In the genomic region with DNA sequence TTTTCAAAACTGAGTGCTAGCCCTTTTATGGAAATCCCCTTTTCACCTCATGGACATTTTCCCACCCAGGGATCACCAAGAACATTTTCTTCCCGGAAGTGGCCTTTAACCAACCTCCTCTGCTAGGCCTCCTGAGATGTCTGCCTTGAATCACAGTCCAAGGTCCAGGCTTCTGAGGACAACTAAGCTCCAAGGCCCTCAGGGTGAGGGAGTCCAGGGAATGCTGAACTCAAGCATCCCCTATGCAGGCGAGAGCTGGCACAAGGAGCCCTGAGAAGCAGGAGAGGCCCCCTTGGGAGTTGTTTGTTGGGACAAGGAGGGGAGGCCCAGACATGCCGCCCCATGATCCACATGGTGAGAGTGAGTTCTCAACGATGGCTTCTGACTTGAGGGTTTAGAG, we compare ENCODE assay signal across 28 mouse cellular contexts. TPM values are rescaled to one million over a fixed set of nuclear protein-coding genes. Genes with fewer than 3 reads are reported as not detected.
A peak's percentile ranks its signal among the peaks of the same experiment; 100 is the strongest.
DNase-seq lines count a peak whose midpoint lies in the region; ATAC-seq and TF ChIP-seq lines count a peak whose summit lies in the region.
"Had no signal": no experiment of that assay in that cellular context is flagged by ENCODE, and none has a peak within 500 bp of the region (broad histone marks: within the 10 kb centered on the region; RNA-seq: fewer than 3 reads in every experiment).

No protein-coding gene starts in this region.

- TF ChIP-seq EP300 in stomach, postnatal 0 days (optimal IDR thresholded peaks at IDR 0.05): no peak

- H3K27me3 ChIP-seq in stomach, postnatal 0 days (ENCODE audit: control insufficient read depth, insufficient read depth, low read length): no peaks in the 10 kb centered on the region
- peaks cover 7% of the 10 kb centered on the region; the same call in 1 of the 2 replicates for H3K27me3 ChIP-seq in embryonic facial prominence, embryonic 10.5 days (replicated peaks; ENCODE audit: low read depth, poor library complexity, severe bottlenecking)
- H3K27me3 ChIP-seq: limb, embryonic 12.5 days; liver, embryonic 13.5 days had no signal

- peak; percentile 40; the same call in 1 of the 2 replicates for ATAC-seq in stomach, postnatal 0 days (ENCODE audit: low FRiP score, low TSS enrichment)
- ATAC-seq: activated CD4-positive, CD25-positive, alpha-beta regulatory T cell, adult 4 months had no signal

- no peaks in the 10 kb centered on the region for H3K36me3 ChIP-seq in stomach, postnatal 0 days (ENCODE audit: control insufficient read depth, insufficient read depth, low read length)
- no peaks in the 10 kb centered on the region for H3K36me3 ChIP-seq in embryonic facial prominence, embryonic 10.5 days (replicated peaks)
- H3K36me3 ChIP-seq: G1E; limb, embryonic 12.5 days; liver, embryonic 13.5 days had no signal

- intact Hi-C loops in gastrocnemius, adult 2 months (cut with DNase I): loop anchor here (5.0 kb wide), 1 partner anchor 277 kb away; the partner anchor contains the start of gene Gnai3

- no peak overlapping the region for H3K4me2 ChIP-seq in stomach, postnatal 0 days (replicated peaks; ENCODE audit: low read depth)
- H3K4me2 ChIP-seq: limb, embryonic 12.5 days; liver, embryonic 13.5 days; lung, embryonic 14.5 days had no signal

- peak overlapping the region; percentile 9; the same call in 1 of the 2 replicates for H3K27ac ChIP-seq in gastrocnemius, adult 2 months
- peak overlapping the region; percentile 90 for H3K27ac ChIP-seq in layer of hippocampus, adult 2 months
- no peak overlapping the region for H3K27ac ChIP-seq in stomach, postnatal 0 days (replicated peaks)
- no peak overlapping the region for H3K27ac ChIP-seq in embryonic facial prominence, embryonic 10.5 days (replicated peaks)
- H3K27ac ChIP-seq: liver, embryonic 13.5 days had no signal

- H3K4me3 ChIP-seq in gastrocnemius, adult 2 months: no peak overlapping the region
- H3K4me3 ChIP-seq in layer of hippocampus, adult 2 months: no peak overlapping the region
- no peak overlapping the region for H3K4me3 ChIP-seq in stomach, postnatal 0 days (ENCODE audit: low read depth, low read length)
- H3K4me3 ChIP-seq in embryonic facial prominence, embryonic 10.5 days: no peak overlapping the region
- H3K4me3 ChIP-seq: limb, embryonic 12.5 days; liver, embryonic 13.5 days had no signal

- WGBS in stomach, postnatal 0 days: 66% methylated on average over 4 of the region's 4 CpGs
- WGBS in embryonic facial prominence, embryonic 10.5 days: 68% methylated on average over 4 of the region's 4 CpGs

- no peak overlapping the region for H3K9ac ChIP-seq in stomach, postnatal 0 days (ENCODE audit: low read length)
- H3K9ac ChIP-seq: limb, embryonic 12.5 days; liver, embryonic 13.5 days; lung, embryonic 14.5 days had no signal

- TF ChIP-seq CTCF in gastrocnemius, adult 2 months (IDR thresholded peaks at IDR 0.05): no peak
- no peak for TF ChIP-seq CTCF in layer of hippocampus, adult 2 months (conservative IDR thresholded peaks at IDR 0.05)
- TF ChIP-seq CTCF in stomach, postnatal 0 days (IDR thresholded peaks at IDR 0.05; ENCODE audit: low read depth): no peak

- H3K9me3 ChIP-seq in stomach, postnatal 0 days (ENCODE audit: control insufficient read depth, low read length): no peaks in the 10 kb centered on the region
- H3K9me3 ChIP-seq in embryonic facial prominence, embryonic 10.5 days: no peaks in the 10 kb centered on the region
- H3K9me3 ChIP-seq: G1E; limb, embryonic 12.5 days; liver, embryonic 13.5 days had no signal

- peak; percentile 13 for DNase-seq in gastrocnemius, adult 2 months
- no peak for DNase-seq in gastrocnemius, postnatal 25 days
- DNase-seq in layer of hippocampus, adult 2 months (ENCODE audit: low spot score in 2 of 2): no peak
- DNase-seq in layer of hippocampus, postnatal 14 days (ENCODE audit: low spot score in 2 of 2): no peak
- peak; percentile 80 for DNase-seq in kidney, adult 9 months
- DNase-seq in stomach, postnatal 0 days (ENCODE audit: low spot score): peak; percentile 56
- DNase-seq in embryonic facial prominence, embryonic 10.5 days (ENCODE audit: low spot score): no peak
- no peak for DNase-seq in c-Kit-positive CD71-positive TER-119-positive erythroid progenitor cells, embryonic 14.5 days (ENCODE audit: low spot score)
- DNase-seq: adrenal gland, postnatal 14 days; cerebellum, adult 11 months; cerebellum, postnatal 25 days; gastrocnemius, postnatal 36 days; liver, embryonic 13.5 days; lung, embryonic 14.5 days; lung, postnatal 36 days; right cerebral cortex, postnatal 4 days; thymus, adult 2 months had no signal

- no peaks in the 10 kb centered on the region for H3K4me1 ChIP-seq in stomach, postnatal 0 days (replicated peaks; ENCODE audit: control insufficient read depth, insufficient read depth)
- H3K4me1 ChIP-seq in embryonic facial prominence, embryonic 10.5 days: peaks cover 19% of the 10 kb centered on the region

RNA-seq across cellular contexts. Expression of gene Eps8l3, which starts 7.1 kb away (rescaled TPM):
- total RNA-seq in gastrocnemius, adult 2 months (2021): not detected
- total RNA-seq in gastrocnemius, postnatal 25 days (2021): not detected
- total RNA-seq in layer of hippocampus, adult 2 months (2021): not detected
- not detected for total RNA-seq in layer of hippocampus, postnatal 14 days (2021)
- polyA plus RNA-seq in stomach, postnatal 0 days (2015; fragmentation: Nextera tagmentation; extraction: Ambion mirVana): 29.2 and 29.8 TPM in 2 replicates
- polyA plus RNA-seq in embryonic facial prominence, embryonic 10.5 days (2016; fragmentation: Nextera tagmentation; extraction: Ambion mirVana): not detected in 2 replicates
- total RNA-seq: adrenal gland, postnatal 14 days; G1E; gastrocnemius, postnatal 36 days; layer of hippocampus, adult 8-10 months; left cerebral cortex, adult 18-20 months; megakaryocyte-erythroid progenitor cell, adult 5-6 weeks; midbrain, postnatal 0 days; neutrophil, adult 5-6 weeks had no signal
- polyA plus RNA-seq: activated CD4-positive, CD25-positive, alpha-beta regulatory T cell, adult 4 months; brain, embryonic 14.5 days; forebrain, embryonic 14.5 days; G1E; hindbrain, embryonic 11.5 days; limb, embryonic 12.5 days; liver, embryonic 13.5 days; lung, embryonic 14.5 days; midbrain, postnatal 0 days had no signal

RNA-seq across cellular contexts. Expression of gene Gstm5, which starts 25.7 kb away (rescaled TPM):
- 10 to 100 TPM; 74.7 to 87.2 TPM for total RNA-seq in gastrocnemius, adult 2 months (2021)
- 10 to 100 TPM; 72.6 to 73.7 TPM for total RNA-seq in gastrocnemius, postnatal 25 days (2021)
- total RNA-seq in layer of hippocampus, adult 2 months (2021): 100 to 1,000 TPM; 282 to 304 TPM
- 100 to 1,000 TPM; 229 to 240 TPM for total RNA-seq in layer of hippocampus, postnatal 14 days (2021)
- polyA plus RNA-seq in stomach, postnatal 0 days (2015; fragmentation: Nextera tagmentation; extraction: Ambion mirVana): 249 and 273 TPM in 2 replicates
- polyA plus RNA-seq in embryonic facial prominence, embryonic 10.5 days (2016; fragmentation: Nextera tagmentation; extraction: Ambion mirVana): 208 and 219 TPM in 2 replicates
- total RNA-seq: G1E had no signal
- polyA plus RNA-seq: activated CD4-positive, CD25-positive, alpha-beta regulatory T cell, adult 4 months; G1E had no signal

Comparison
In these comparisons a context has a peak if more than half of its experiments do, and no peak if none do; other contexts are left out.
1. DNase-seq: peak in gastrocnemius, adult 2 months (single experiment), kidney, adult 9 months (single experiment) and stomach, postnatal 0 days (single experiment); none in gastrocnemius, postnatal 25 days (single experiment), layer of hippocampus, adult 2 months (0 of 2), layer of hippocampus, postnatal 14 days (0 of 2), embryonic facial prominence, embryonic 10.5 days (single experiment) and c-Kit-positive CD71-positive TER-119-positive erythroid progenitor cells, embryonic 14.5 days (single experiment).
2. H3K27ac ChIP-seq: peak in gastrocnemius, adult 2 months (single experiment) and layer of hippocampus, adult 2 months (single experiment); none in stomach, postnatal 0 days (single experiment) and embryonic facial prominence, embryonic 10.5 days (single experiment).